Mouse (Mus musculus): ENCODE measurements around the gene Zfp503. TPM values are rescaled to one million over a fixed set of nuclear protein-coding genes. Genes with fewer than 3 reads are reported as not detected.

Gene Zfp503
- polyA plus RNA-seq, 1 experiment from 2014 or later: 7.6 TPM

- no peak overlapping the region for H3K4me3 ChIP-seq
- no peak overlapping the region for H3K27ac ChIP-seq
- no peaks in the 10 kb centered on the region for H3K9me3 ChIP-seq
- H3K4me1 ChIP-seq: peaks cover 9% of the 10 kb centered on the region
- no peak for DNase-seq (ENCODE audit: extremely low spot score, low spot score)
- H3K36me3 ChIP-seq (replicated peaks): no peaks in the 10 kb centered on the region
- H3K27me3 ChIP-seq (ENCODE audit: poor library complexity, severe bottlenecking): peaks cover 75% of the 10 kb centered on the region
- 88% methylated on average over 6 of the region's 6 CpGs for WGBS
Observed at GRCm38 (mm10) chr14:22007006-22007405, 17.6 kb upstream of the Zfp503 start.

GRCm38 (mm10) chr14:22004943-22005342, 15.5 kb upstream of the Zfp503 start:
- Histone ChIP-seq H3K4me1 (peaks cover 9% of the 10 kb centered on the region), H3K36me3 (replicated peaks) (no peaks in the 10 kb centered on the region), H3K9me3 (no peaks in the 10 kb centered on the region), H3K27me3 (ENCODE audit: poor library complexity, severe bottlenecking) (peaks cover 59% of the 10 kb centered on the region), H3K4me3 (no peak overlapping the region), H3K27ac (no peak overlapping the region)
- DNase-seq (ENCODE audit: extremely low spot score, low spot score): peak; percentile 21
- WGBS: 21% methylated on average over 4 of the region's 4 CpGs

- no peak for DNase-seq (ENCODE audit: extremely low spot score, low spot score)
- no peak overlapping the region for H3K27ac ChIP-seq
- no peaks in the 10 kb centered on the region for H3K36me3 ChIP-seq (replicated peaks)
- no peaks in the 10 kb centered on the region for H3K9me3 ChIP-seq
- no peak overlapping the region for H3K4me3 ChIP-seq
- H3K4me1 ChIP-seq: peaks cover 9% of the 10 kb centered on the region
- H3K27me3 ChIP-seq (ENCODE audit: poor library complexity, severe bottlenecking): peaks cover 70% of the 10 kb centered on the region
- 88% methylated on average over 4 of the region's 4 CpGs for WGBS
Observed at GRCm38 (mm10) chr14:22003631-22004030, 14.2 kb upstream of the Zfp503 start.

- Histone ChIP-seq H3K27me3 (ENCODE audit: poor library complexity, severe bottlenecking) (peaks cover 71% of the 10 kb centered on the region), H3K27ac (no peak overlapping the region), H3K4me1 (peaks cover 9% of the 10 kb centered on the region), H3K4me3 (no peak overlapping the region), H3K9me3 (no peaks in the 10 kb centered on the region), H3K36me3 (replicated peaks) (no peaks in the 10 kb centered on the region)
- no peak for DNase-seq (ENCODE audit: extremely low spot score, low spot score)
- WGBS: 85% methylated on average over 1 of the region's 1 CpGs
Observed at GRCm38 (mm10) chr14:22003231-22003630, 13.8 kb upstream of the Zfp503 start.

- Histone ChIP-seq H3K4me1 (peaks cover 15% of the 10 kb centered on the region), H3K27me3 (ENCODE audit: poor library complexity, severe bottlenecking) (peaks cover 71% of the 10 kb centered on the region), H3K4me3 (no peak overlapping the region), H3K9me3 (no peaks in the 10 kb centered on the region), H3K27ac (no peak overlapping the region), H3K36me3 (replicated peaks) (no peaks in the 10 kb centered on the region)
- DNase-seq (ENCODE audit: extremely low spot score, low spot score): no peak
- WGBS: 91% methylated on average over 4 of the region's 4 CpGs
Observed at GRCm38 (mm10) chr14:21999588-21999987, 10.2 kb upstream of the Zfp503 start.

GRCm38 (mm10) chr14:21995031-21995754, 5.8 kb upstream of the Zfp503 start:
- H3K4me1 ChIP-seq: peaks cover 50% of the 10 kb centered on the region
- peak overlapping the region; percentile 74 for H3K4me3 ChIP-seq
- DNase-seq (ENCODE audit: extremely low spot score, low spot score): peak; percentile 68
- under 1% methylated on average over 36 of the region's 36 CpGs for WGBS
- peak overlapping the region; percentile 88 for H3K27ac ChIP-seq
- peaks cover 94% of the 10 kb centered on the region for H3K27me3 ChIP-seq (ENCODE audit: poor library complexity, severe bottlenecking)
- H3K36me3 ChIP-seq (replicated peaks): no peaks in the 10 kb centered on the region
- no peaks in the 10 kb centered on the region for H3K9me3 ChIP-seq

GRCm38 (mm10) chr14:21994061-21994990, 4.9 kb upstream of the Zfp503 start:
- H3K36me3 ChIP-seq (replicated peaks): no peaks in the 10 kb centered on the region
- peak overlapping the region; percentile 88 for H3K27ac ChIP-seq
- peak; percentile 37 for DNase-seq (ENCODE audit: extremely low spot score, low spot score)
- H3K27me3 ChIP-seq (ENCODE audit: poor library complexity, severe bottlenecking): peaks cover 95% of the 10 kb centered on the region
- H3K4me1 ChIP-seq: peaks cover 59% of the 10 kb centered on the region
- H3K4me3 ChIP-seq: peak overlapping the region; percentile 74
- WGBS: under 1% methylated on average over 44 of the region's 44 CpGs
- H3K9me3 ChIP-seq: no peaks in the 10 kb centered on the region

- 7% methylated on average over 14 of the region's 14 CpGs for WGBS
- peak; percentile 31 for DNase-seq (ENCODE audit: extremely low spot score, low spot score)
- Histone ChIP-seq H3K9me3 (no peaks in the 10 kb centered on the region), H3K4me1 (peaks cover 67% of the 10 kb centered on the region), H3K27ac (peak overlapping the region; percentile 88), H3K4me3 (peak overlapping the region; percentile 74), H3K27me3 (ENCODE audit: poor library complexity, severe bottlenecking) (peaks cover 100% of the 10 kb centered on the region), H3K36me3 (replicated peaks) (no peaks in the 10 kb centered on the region)
Observed at GRCm38 (mm10) chr14:21993251-21994060, 4.1 kb upstream of the Zfp503 start.

GRCm38 (mm10) chr14:21992321-21992885, 3.0 kb upstream of the Zfp503 start:
- DNase-seq (ENCODE audit: extremely low spot score, low spot score): peak; percentile 23
- peak overlapping the region; percentile 88 for H3K4me3 ChIP-seq
- H3K27ac ChIP-seq: peak overlapping the region; percentile 96
- peaks cover 70% of the 10 kb centered on the region for H3K4me1 ChIP-seq
- H3K9me3 ChIP-seq: no peaks in the 10 kb centered on the region
- peaks cover 97% of the 10 kb centered on the region for H3K27me3 ChIP-seq (ENCODE audit: poor library complexity, severe bottlenecking)
- H3K36me3 ChIP-seq (replicated peaks): no peaks in the 10 kb centered on the region
- 17% methylated on average over 4 of the region's 4 CpGs for WGBS

- DNase-seq (ENCODE audit: extremely low spot score, low spot score): peak; percentile 28
- no peaks in the 10 kb centered on the region for H3K9me3 ChIP-seq
- peaks cover 97% of the 10 kb centered on the region for H3K27me3 ChIP-seq (ENCODE audit: poor library complexity, severe bottlenecking)
- peak overlapping the region; percentile 88 for H3K4me3 ChIP-seq
- peak overlapping the region; percentile 96 for H3K27ac ChIP-seq
- no peaks in the 10 kb centered on the region for H3K36me3 ChIP-seq (replicated peaks)
- H3K4me1 ChIP-seq: peaks cover 76% of the 10 kb centered on the region
- 2% methylated on average over 5 of the region's 5 CpGs for WGBS
Observed at GRCm38 (mm10) chr14:21991856-21992255, 2.5 kb upstream of the Zfp503 start.

- no peaks in the 10 kb centered on the region for H3K9me3 ChIP-seq
- no peaks in the 10 kb centered on the region for H3K36me3 ChIP-seq (replicated peaks)
- peak overlapping the region; percentile 96 for H3K27ac ChIP-seq
- H3K4me3 ChIP-seq: peak overlapping the region; percentile 88
- peaks cover 81% of the 10 kb centered on the region for H3K4me1 ChIP-seq
- H3K27me3 ChIP-seq (ENCODE audit: poor library complexity, severe bottlenecking): peaks cover 97% of the 10 kb centered on the region
- DNase-seq (ENCODE audit: extremely low spot score, low spot score): peak; percentile 86
- 0% methylated on average over 26 of the region's 26 CpGs for WGBS
Observed at GRCm38 (mm10) chr14:21991251-21991780, 1.9 kb upstream of the Zfp503 start.
